Mouse (Mus musculus) activated CD4-positive, CD25-positive, alpha-beta regulatory T cell, adult 4 months (primary cell): ENCODE data around the gene Hspa12a. TPM values are rescaled to one million over a fixed set of nuclear protein-coding genes. Genes with fewer than 3 reads are reported as not detected.

ENCODE experiments used
- ATAC-seq: one replicate; pipeline ENCODE4 v1.8.0; 2017
- polyA plus RNA-seq, 2 experiments: library from polyadenylated mRNA; unstranded; fragments of 100-300 nt; shearing (Covaris generic); gene quantifications; one replicate each; pipeline ENCODE4 v1.2.1; 2017

Hspa12a gene
- polyA plus RNA-seq, 2 experiments from 2014 or later, result 0.81 to 1.5 TPM

DNA sequence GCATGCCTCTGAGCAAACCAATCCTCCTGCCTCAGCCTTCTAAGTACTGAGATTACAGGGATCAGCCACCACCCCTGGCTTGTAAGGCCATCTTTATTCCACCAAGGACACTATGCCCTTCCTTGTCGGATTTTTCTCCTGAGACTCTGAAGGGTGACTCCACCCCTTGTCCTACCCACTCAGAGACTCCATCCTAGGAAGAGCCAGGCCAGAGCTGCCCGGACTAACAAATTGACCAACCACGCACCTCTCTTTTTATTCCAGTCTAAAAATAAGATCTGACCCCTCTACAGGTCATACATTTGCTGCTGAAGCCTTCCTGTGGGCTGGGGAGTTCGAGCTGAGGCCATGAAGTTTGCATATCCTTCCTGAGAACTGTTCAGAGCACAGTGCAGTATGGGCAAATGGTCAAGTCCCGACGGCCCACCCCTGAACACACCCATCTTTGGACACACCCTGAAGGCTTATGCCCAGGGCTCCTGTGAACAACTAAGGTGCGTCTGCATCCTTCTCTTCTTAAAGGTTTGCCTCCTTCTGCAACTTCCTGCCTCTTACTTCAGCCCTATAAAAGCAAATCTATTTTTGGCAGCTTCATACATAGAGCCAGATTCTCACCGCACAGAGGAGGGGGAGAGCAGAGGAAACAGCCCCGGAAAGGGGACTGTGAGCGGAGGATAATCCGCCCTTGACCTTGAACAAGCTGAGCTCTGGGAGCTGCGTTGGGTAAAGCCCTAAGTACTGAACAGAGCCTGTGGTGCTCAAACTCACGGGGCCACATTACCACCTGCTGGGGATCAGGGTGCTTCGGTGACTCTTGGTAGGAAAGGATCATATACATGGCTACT, 124.7 kb downstream of the Hspa12a start:
- no peak for ATAC-seq

DNA sequence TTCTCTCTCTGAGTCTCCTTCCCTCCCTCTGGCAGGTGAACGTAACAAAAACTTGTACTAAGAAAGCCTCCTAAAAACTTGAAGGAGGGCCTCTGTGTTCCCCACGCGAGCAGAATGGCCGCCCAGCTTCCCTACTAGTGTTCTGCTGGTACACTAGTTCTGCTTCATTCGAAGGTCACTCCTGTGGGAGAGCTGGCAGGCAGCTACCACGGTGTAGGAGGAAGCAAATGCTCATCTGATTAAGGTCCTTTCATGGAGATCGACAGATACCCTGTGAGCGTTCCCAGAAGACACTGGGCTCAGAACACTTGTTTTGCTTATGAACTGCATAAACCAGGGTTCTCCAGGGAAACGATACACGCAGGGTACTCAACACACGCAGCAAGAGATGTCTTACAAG, 126.1 kb downstream of the Hspa12a start:
- no peak for ATAC-seq

DNA sequence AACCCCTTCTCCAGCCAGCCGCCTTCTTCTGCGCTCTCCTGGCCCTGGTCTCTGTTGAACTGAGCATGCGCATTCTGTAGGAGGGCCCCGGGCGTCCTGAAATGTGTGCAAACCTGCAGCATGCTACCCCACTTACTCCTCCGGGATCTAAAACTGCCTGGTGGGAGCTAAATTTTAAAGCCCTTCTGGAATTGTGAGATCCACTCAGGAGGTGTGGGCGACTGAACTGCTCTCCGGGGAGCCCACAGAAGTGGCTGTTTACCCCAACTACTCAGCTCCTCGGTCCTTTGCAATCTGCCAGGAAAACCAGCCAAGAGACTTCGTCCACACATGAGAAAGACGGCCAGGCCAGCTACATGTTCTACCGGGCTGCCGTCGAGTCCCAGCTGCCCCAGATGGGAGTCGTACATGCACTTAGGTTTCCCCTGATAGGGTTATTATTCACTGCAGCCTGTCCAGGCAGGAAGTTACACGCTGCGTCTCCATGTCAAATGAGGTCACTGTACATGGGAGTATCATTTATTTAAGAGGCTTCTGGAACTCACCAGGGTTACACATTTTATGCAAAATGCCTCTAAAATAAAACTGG, 126.9 kb downstream of the Hspa12a start:
- no peak for ATAC-seq

DNA sequence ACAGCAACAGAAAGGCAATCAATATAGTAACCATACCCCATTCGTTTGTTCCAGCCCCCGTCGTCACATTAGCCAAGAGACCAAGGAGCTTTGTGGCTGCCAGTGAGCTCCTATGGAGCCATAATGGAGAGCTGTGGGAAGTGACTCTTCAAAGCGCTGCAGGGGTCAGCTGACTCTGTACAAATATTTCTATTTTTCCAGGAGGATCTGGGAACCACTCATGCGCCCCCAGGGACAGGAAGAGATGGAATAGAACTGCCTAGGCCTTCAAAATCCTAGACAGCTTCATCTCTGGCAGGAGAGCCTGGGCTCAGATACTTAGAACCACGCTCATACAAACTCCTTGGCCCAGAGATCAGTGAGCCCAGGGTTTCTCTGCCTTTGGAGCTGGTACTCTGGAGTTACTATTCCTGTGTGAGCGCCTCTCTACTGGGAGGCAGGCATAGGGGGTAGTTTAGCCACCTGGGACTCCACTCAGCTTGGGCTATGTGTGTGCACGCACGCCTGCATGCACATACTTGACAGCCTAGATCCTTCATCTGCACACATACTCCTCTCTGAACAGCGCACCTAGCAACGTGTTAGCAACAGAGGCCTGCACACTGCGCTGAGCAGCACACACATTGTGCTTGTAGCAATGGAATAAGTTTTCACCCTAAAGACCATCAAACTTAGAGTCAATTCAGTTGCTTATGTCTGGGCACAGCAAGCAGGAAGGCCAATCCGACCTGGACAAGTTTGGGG, 128.1 kb downstream of the Hspa12a start:
- no peak for ATAC-seq

DNA sequence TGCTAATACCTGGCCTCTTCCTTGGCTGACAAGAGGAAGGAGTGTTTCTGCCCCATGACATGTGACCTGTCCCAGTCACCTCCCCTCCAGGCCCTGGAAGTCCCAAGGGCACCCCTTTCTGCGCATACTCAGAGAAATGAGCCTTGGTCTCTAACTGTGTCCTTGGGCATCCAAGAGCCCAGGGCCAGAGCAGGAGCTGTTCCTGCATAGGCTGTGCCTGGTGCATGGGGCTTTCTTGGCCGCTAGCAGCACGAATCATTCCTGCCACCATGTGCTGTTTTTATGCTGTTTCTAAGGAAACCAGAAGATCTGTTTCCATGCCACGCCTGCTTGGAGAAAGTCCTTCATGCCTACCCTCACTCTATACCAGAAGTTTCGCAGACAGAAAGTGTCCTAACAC, 132.9 kb downstream of the Hspa12a start:
- ATAC-seq, result no peak

DNA sequence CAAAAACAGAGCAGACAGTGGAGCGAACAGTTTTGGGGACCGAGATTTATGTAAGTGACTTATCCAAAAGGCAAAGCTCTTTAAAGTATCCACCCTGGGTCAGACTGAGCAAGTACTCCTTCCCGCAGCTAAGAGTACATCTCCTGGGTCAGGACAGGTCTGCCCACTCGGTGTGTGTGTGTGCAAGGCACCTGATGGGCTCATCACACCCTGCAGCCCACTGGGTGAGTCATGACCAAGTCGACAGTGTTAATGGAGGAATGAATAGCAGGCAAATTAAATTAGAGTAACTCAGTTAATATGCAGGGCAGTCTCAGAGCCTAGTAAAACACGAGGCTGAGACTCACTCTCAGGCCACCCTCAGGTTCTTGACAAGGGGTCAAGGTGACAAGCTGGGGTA, 134.6 kb downstream of the Hspa12a start:
- ATAC-seq, result no peak

DNA sequence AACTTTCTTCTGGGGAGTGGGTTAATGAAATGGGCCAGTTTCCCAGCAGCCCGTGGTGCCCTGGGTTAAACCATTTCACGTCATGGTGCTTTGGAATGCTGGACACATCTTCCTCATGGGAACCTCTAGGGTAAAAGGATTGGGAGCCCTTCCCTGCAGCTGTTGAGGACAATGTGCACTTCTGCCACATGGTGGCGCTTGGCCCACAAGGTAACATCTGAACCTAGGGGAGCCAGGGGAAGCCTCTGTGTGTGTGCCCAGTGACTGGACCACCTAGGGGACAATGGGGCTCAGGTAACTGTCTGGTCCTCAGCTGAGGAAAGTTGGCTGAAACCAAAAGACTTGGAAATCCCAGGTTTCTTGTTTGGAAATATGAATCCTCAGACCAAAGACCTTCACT, 137.1 kb downstream of the Hspa12a start:
- no peak for ATAC-seq

DNA sequence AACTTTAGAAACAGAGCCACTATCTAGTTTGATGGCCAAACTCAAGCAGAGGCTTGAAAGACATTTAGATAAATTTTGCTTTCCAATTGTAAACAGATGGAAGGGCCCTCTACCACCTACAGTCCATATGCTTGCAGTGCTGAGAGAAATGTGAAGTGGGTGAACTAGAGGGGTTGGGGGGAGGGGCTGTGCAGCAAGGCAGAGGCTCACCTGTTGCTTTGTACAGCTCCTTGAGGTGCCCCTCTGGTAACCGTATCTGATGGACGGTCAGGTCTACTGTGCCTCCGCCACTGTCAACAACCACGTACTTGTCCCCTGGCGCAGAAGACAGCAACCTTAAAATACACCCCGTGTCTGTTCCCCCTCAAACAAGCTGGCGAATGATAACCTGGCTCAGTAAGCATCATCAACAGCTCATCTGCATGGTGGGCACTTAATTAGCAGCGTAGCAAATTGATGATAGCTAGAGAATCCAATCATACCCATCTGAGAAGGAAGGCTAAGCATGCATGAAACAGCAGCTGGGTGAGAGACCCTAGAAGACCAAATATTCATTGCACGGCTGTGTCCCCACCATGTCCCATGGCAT, 138.2 kb downstream of the Hspa12a start:
- no peak for ATAC-seq

DNA sequence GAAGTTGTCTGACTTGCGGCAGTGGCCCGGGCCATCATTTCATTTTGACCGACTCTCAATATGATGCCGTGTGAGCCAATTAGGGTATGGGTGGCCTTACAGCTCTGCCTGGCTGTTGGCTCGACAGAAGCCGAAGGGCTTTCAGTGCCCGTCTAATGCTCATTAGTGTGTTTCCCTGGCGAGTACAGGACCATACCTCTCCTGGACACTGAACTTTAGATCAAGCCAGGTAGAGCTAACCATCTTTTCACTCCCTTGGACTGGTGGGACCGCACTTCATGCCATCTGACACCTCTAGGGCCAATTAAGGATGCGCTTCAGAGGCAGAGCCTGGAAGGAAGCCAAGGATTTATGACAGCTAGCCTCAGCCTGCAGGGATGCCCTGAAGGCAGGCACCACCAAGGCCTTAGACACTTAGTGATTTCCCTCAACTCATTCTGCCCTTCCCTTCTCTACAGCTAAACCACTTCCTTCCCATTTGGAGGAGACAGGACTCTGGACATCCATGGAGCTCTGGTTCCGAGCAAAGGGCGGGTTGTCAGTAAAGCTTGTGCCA, 148.3 kb downstream of the Hspa12a start:
- no peak for ATAC-seq

DNA sequence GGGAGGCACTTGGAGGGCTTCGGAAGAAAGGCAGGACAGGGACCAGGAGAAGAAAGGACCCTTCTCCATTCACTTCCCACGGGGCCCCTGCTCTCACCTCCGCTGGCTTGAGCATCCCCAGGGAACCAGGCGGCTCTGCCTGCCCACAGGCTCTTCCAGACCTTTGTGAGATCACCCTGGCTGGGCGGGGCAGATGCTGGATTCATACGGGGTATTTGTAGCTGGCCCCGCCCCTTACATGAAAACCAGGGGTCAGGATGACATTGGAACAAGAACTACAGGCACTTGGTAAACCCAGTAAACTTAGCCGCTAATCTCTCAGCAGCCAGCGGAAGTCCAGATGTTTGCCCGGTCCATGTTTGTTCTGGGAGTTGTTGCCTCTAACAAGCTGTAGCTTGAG, 149.2 kb downstream of the Hspa12a start, which contains the start of gene 1700019N19Rik:
Gene 1700019N19Rik (minus strand): TSS at position 178 of the 400 bp plus-strand sequence.
- ATAC-seq, result no peak

DNA sequence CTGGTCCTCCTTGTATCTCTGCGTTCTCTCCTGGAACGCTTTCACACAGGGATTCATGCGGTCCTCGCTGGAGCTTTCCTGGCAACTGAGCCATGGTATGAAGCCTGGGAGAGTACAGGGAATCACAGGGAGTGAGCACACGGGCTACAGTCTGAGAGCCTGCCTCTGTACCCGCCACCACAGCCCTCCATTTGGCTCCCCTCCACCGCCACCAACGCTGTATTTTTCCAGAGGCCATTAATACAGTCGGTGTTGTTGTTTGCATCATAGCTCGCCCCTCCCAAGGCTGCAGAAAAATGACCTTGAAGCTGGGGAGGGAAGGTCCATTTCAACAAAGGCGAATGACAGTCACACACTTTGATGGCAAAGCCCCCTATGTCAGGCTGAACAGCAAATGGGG, 154.3 kb downstream of the Hspa12a start:
- ATAC-seq, result no peak

DNA sequence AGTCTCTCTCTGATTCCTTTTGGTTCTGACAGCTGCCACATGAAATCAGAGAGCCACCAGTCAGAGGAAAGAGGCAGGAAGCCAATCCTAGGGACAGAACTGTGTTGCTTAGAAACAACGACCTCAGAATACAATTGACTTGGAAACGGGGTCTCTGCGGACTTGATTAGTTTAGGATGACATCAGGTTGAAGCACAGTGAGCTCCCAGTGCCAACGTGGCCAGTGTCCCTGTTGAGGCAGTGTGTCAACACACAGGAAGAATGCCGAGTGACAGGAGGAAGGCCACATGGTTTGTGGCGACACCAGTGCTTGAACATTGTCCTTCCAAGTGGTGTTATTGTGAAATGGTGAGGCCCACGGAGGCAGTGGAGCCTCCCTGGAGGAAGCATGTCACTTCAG, 159.5 kb downstream of the Hspa12a start:
- no peak for ATAC-seq

DNA sequence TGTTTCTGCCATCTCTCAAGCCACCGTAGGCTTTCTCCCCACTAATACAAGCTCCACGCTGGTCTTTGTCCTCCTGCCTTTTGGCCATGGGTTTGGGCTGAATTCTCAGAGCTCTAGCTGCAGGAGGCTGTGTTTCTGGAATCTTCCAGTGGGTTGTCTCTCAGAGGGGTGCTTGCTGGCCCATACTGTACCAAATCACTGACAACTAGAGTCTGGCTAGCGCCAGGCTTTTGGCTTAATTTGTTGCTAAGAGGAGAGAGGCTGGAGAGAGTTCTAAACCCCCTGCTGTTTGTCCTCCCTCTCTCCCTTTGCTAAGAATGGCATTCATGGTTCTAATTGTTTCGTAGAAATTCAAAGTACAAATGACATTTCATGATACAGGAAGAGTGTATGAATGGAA, 161.9 kb downstream of the Hspa12a start:
- no peak for ATAC-seq

DNA sequence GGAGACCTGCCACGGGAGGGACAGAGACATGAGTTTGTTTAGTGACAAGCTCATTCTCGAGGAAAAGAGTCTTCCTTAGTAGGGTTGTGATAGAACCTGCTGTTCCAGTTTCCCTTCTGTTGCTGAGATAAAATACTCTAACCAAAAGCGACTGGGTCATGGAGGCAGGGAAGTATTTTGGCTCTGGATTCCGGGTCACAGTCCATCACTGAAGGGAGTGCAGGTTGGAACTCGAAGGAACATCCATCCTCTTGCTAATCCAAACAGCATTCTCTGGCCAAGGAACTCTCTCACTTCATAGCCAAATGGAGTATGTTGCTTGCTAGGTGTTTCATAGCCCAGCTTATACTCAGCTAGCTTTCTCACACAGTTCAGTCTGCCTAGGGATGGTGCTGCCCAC, 167.0 kb downstream of the Hspa12a start:
- no peak for ATAC-seq

DNA sequence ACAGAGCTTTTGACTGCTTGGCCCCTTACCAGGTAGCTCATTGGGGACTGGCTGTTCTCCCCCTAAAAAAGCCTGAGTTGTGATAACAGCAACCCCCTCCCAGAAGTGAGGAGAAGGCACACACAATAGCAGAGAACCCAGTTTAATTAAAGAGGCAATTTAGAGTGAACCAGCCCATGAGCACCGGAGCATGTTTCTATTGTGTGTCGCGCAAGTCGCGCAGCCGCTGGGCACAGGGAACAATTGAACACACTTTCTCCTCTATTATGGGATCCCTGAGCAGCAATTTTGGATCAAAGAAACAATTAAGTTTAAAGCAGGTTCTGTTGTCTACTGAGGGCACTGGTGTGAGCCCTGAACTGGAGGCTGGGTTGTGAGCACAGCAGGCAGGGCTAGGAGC, 176.1 kb downstream of the Hspa12a start:
- no peak for ATAC-seq

DNA sequence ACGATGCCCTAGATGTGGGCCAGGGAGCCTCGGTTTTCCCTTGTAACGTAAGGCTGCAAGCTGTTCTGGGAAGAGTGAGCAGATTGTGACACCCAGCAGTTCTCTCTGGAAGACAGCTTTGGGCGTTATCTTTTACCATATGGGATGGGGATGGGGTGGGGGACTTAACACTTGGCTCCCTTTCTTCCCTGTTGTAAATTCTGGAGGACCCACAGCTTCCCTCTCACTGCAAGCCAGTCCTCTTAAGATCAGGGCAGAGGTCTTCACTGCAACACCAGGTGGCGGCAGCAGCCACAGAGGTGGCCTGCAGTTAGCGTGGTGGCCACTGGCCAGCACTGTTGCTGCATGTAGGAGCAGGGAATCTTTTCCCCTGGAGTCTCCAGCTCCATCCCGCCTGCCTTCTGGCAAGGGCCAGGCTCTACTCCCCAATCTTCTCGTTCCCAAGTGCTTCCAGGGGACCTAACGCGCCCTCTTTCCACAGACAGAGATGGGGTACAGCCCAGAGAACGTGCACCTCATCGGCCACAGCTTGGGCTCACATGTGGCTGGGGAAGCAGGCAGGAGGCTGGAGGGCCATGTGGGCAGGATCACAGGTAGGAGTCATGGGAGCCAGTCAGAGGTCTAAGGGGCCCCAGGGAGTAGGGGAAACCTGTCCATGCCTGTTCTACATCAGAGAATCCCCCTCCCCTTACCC, 180.5 kb downstream of the Hspa12a start:
- ATAC-seq, result no peak

DNA sequence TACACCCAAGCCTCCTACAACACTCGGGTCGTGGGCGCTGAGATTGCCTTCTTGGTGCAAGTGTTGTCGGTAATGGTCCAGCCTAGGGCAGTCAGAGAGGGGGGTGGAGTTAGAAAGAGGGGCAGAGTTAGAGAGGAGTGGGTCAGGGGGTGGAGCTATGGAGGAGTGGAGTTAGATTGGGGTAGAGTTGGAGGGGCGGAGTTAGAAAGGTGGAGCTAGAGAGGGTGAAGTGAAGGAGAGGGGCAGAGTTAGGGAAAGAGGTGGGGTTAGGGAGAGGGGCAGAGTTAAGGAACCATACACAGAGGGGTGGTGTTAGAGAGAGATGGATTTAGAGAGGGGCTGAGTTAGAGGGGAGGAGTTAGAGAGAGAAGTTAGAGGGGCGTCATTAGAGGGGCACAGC, 181.1 kb downstream of the Hspa12a start:
- no peak for ATAC-seq

DNA sequence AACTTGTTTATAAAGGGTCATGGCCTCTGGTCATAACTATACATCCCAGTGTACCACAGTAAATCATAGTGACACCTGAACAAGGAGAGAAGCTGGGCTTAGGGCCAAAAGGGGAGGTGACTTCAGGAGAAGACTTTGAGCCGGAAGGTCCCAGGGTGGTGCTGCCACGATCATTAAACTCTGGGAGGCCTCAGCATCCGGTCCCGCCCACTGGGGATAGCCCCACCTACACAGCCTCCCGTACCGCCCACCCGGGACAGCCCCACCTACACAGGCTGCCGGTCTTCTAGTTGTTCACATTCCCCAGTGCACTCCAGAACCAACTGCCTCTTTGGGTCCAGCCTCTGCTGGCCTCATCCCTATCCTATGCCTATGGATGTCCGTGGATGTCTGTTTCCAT, 184.0 kb downstream of the Hspa12a start, which contains the start of gene Pnliprp2:
Gene Pnliprp2 (plus strand): TSS at position 297 of the 400 bp plus-strand sequence.
- ATAC-seq, result no peak

DNA sequence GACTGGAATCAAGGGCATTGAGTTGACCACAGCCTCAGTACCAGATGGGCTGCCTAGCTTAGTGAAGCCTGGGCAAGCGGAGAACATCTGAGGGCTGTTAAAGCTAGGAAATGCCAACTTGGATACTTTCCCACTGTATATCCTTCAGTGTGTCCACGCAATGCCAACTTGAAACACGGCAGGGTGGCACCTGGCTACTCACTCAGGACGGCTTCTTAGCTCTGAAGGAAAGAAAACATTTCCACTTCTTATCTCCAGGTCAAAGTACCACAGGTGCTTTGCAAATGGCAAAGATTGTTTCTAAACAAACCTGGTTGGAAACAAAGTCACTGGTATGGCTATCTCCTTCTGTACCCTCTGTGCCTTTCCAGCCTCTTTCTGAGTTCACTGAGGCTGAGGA, 184.6 kb downstream of the Hspa12a start:
- ATAC-seq, result no peak

DNA sequence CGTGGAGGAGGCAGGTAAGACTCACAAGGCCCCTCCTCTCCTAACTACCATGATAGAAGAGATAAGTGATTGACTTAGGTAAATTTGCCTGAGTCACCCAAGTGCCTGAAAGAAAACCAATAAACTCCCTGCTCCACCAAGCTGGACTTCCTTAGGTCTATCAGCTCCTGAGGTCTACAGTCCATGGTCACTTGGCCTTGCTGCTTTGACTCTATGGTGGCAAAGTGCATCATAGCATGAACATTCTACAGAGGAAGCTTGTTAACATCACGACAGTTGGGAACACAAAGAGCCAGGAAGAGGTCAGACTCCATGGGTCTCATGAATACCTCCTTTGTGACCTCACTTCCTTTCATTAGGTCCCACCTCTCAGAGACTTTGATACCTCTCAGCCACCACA, 191.9 kb downstream of the Hspa12a start:
- no peak for ATAC-seq

DNA sequence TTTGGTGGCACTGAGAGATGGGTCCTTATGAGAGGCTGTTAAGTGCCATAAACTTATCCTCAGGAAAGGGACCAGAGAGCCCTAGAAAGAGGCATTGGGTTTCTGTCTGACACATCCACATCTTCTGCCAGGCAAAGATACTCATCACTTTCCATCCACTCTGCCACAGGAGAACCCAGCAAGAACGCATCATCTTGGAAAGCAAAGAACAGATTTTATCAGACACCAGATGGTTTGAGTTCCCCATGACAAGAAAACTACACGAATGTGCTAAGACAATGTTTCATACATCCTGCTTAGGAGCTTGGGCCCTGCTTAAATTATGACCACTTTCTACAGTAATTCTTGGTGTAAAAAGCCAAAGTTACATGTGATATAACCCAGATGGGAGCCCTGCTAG, 192.6 kb downstream of the Hspa12a start:
- no peak for ATAC-seq

DNA sequence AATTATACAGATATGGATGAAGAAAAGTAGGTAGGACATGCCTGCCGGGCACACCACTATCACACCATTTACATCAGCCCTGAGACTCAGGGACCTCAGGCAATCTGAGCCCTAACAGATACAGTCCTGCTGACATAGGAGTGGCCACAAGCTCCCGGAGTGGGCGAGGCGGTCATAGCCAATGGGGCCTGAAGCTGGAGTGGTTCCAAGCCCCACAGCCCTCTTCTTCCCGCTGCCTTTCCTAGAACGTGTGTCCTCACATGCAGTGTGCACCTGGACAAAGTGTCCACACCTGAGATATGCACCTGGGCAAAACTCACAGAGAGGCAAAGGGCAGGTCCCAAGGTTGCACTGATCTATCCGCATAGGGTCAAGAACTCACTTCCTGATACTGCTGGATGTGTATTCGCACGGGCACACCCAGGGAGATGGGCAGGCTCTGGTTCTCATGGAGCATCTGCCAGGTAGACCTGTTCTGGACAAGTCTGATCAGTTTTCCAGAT, 195.9 kb downstream of the Hspa12a start:
- no peak for ATAC-seq
